Mouse (Mus musculus): ENCODE results near the gene Cerk.
"Not testable (repeated sequence)": the region's sequence is repeated elsewhere in the genome, so short reads cannot be mapped to it uniquely, and the experiment has no call there.

Cerk gene

DNA sequence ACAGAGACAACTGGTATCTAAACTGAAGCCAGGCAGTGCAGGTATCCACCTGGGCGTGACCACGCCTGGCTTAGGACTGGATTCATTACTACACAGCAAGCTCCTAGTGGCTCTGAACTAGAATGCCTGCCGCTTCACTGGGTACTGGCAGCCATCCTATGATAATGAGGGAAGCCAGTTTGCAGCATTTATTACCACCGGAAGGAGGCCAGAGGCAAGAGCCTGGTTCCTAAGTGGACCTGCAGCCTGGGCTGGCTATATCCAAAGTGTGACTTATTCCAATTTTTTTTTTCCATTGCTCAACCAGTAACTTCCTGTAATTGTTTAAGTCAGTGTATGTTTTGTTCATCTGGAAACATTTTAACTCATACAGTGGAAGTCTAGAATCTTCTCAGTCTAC lies 20.4 kb upstream of the Cerk start:
- no peak for DNase-seq (ENCODE audit: low spot score)

DNA sequence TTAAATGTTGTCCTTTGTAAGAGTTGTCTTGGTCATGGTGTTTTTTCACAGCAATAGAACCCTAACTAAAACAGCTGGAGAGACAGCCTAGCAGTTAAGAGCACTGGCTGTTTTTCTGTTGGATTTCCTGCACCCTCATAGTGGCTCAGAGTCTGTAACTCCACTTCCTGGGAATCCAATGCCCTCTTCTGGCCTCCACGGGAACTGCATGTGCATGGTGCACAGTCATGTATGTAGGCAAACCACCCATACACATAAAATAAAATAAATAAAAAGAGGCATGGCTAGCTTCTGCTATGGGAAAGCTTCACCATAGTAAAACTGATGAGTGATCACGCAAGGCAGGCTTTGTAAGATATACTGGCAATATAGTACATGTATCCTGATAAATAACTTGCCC lies 19.4 kb upstream of the Cerk start:
- DNase-seq (ENCODE audit: low spot score) = no peak

DNA sequence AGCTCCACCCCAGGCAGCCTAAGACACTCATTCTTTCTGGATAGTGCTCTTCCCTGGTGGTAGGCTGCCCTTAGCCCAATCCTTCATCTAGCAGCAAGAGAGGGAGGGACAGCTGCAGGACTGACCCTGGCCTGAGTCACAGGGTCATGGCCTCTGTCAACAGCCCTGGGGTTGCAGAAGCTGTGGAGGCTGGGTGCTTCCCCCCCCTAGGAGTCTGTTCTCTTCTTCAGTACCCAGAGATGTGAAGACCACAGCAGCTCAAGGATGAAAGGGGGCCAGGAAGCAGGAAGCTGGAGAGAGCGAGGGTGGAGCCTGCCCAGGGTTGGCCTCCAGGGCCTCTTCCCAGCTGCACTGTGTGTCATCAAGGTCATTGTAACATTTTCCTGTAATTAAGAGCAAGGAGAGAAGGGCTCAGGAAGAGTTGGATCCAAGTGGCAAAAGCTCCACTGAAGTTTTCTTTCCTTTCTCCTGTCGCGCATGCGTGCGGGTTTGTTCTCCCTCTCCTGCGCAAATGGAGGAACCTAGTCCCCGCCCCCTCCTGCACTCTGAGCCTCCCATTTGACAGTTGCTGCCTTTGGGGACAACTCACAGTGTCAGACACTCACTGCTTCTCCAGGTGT lies 18.1 kb upstream of the Cerk start:
- DNase-seq (ENCODE audit: low spot score) = no peak

DNA sequence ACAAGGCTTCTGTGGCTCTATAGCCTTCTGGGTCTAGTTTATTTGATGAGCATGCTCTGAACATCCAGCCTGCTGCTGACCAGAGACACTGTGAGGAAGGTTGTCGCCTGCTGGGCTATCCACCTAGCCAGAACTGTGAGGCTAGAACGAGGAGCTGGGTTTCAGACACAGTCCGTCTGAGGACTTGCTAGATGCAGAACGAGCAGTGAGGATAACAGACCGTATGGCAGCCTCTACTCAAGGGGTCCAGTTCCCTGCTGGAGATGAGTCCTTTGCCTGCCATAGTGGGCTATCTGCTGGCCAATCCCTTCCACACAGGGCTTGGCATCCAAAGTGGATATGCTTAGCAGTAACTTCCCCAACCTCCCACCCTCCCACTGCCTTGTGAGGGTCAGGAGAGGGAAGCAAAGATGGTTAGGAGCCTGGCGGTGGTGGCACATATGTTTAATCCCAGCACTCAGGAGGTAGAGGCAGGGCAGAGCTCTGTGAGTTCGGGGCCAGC lies 17.4 kb upstream of the Cerk start:
- no peak for DNase-seq (ENCODE audit: low spot score)

DNA sequence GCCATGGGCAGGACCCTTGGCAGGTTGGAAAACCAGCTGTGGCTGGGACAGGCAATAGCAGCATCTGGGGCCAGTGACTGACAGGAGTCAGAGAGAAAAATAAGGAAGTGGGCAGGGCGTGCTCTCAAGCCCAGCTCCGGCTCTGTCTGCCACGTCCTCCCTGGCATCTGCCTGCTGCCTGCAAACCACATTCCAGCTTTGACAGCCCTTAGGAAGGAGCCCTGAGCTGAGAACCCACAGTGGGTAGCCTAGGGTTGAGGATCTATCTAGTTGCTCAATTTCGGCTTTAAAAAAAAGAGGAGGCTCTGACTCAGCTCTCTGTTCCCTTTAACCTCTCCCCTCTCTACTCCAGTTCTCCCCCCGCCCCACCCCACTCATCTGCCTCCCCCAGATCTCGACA lies 16.7 kb upstream of the Cerk start:
- DNase-seq (ENCODE audit: low spot score) = no peak

DNA sequence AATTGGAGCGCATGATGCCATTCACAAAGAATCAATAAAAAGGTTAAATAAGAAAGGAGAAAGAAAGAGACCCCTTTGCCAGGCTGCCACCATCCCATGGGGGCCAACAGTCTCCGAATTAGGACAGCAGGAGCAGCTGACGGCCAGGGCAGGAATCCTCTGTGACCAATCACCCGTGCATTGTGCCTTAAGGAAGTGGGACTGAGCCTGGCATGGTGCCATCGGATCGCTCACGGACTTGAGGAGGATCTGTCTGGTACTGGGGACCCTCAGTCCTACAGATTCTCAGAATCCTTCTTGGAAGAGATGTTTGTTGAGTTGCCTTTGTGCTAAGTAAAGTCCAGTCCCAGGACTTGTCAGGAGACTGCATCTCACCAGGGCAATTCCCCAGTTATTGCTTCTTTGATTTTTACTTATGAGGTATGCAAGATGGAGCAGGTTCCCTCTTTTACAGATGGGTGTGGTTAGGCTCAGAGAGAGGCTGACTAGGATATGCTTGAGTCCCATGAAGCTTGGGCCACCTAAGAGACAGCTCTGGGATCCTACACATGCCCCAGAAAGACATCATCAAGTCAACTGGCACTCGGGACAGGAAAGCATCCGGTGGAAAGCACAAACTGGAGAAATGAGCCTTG lies 15.9 kb upstream of the Cerk start:
- no peak for DNase-seq (ENCODE audit: low spot score)

DNA sequence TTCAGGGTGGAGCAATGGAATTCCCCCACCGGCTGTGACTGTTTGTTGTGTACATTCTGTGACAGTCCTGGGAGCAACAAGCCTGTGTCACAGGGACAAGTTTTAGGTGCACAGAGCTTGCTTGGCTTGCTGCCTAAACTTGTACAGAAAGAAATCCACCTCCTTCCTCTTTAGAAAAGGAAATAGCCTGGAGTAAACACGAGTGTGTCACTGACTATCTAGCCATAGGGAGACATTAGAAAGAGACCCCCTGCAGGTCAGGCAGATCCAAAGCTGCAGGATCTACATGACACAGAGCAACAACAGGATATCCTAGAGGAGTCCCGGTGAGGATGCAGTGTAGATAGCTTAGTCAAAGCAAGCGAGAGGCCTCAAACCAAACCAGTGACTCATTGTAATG lies 15.2 kb upstream of the Cerk start:
- no peak for DNase-seq (ENCODE audit: low spot score)

DNA sequence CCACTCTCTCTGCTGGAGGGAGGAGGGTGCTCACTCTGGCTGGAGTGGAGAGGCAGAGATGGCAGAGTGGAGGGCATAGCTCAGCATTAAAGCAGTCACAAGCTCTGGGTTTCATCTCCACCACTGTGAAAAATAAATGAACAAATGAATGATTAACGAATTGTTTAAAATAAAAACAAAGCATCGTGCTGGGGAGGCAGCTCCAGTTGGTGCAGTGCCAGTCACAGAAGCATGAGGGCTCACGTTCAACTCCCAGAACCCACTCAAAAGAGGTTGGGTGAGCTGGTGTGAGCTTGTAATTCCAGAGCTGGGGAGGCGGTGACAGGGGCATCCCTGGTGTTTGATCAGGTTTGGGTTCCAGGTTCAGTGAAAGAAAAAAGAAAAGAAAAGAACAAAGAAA lies 14.2 kb upstream of the Cerk start:
- no peak for DNase-seq (ENCODE audit: low spot score)

DNA sequence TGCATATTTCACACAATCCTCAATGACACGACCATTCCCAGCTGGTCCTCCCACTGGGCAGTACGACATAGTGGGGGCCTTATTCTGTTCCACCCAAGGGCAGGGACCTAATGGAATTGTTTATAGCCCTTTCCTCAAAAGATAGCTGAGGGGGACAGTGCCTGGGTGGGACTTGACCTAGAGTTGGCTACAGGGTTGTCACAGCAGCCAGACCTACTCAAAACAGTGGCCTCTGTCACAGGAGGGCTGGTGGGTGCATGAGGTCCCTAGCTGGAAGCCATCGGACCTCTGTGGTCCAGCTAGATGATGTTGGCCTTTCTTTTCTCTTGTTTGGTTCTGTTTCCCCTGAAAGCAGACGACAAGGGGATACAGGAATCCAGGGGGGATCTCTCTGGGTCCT lies 13.5 kb upstream of the Cerk start:
- no peak for DNase-seq (ENCODE audit: low spot score)

DNA sequence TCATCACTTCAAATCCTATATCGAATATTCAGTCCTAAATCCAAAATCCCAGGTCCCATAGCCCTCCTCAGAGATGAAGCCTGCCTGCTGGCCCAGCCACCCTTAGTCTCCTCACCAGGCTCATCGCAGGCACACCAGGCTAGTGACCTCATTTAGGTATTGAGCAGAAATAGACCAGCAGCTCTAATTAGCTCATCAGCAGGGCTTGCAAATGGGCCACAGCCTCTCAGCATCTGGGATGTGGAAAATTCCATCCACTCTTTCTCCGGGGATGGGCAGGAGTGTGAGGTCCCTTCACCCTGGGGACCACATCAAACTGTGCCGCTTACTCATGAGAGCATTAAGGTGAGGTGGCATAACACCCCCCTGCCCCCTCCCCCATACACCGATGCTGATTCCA lies 13.1 kb upstream of the Cerk start:
- DNase-seq (ENCODE audit: low spot score) = no peak

DNA sequence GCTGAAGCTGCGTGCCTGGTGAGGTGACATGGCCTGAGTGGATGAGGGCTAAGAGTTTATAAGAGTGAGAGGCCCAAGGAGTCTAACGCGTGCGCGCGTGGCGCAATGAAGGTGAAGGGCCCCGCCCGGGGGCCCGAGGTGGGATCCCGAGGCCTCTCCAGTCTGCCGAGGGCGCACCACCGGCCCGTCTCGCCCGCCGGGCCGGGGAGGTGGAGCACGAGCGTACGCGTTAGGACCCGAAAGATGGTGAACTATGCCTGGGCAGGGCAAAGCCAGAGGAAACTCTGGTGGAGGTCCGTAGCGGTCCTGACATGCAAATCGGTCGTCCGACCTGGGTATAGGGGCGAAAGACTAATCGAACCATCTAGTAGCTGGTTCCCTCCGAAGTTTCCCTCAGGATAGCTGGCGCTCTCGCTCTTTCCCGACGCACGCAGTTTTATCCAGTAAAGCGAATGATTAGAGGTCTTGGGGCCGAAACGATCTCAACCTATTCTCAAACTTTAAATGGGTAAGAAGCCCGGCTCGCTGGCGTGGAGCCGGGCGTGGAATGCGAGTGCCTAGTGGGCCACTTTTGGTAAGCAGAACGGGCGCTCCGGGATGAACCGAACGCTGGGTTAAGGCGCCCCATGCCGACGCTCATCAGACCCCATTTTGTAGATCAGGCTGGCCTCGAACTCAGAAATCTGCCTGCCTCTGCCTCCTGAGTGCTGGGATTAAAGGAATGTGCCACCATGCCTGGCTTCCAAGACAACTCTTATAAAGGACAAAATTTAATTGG lies 8.9 kb upstream of the Cerk start:
- DNase-seq (ENCODE audit: low spot score) = not testable (repeated sequence)

DNA sequence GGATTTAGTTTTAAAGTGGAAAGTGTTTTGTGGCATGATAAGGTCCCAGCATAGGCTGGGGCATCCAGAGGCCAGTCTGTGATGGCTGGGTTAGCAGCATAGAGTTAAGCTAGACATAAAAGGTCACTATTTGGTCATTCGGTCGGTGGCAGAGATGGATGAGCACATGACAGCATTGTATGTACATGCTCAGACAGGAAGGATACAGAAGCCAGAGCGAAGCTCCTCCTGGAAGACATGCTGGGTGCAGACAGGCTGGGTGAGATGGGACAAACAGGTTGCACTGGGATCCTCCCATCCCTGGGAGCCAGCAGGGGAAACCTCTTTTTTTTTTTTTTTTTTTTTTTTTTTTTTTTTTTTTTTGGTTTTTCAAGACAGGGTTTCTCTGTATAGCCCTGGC lies 6.0 kb upstream of the Cerk start:
- no peak for DNase-seq (ENCODE audit: low spot score)

DNA sequence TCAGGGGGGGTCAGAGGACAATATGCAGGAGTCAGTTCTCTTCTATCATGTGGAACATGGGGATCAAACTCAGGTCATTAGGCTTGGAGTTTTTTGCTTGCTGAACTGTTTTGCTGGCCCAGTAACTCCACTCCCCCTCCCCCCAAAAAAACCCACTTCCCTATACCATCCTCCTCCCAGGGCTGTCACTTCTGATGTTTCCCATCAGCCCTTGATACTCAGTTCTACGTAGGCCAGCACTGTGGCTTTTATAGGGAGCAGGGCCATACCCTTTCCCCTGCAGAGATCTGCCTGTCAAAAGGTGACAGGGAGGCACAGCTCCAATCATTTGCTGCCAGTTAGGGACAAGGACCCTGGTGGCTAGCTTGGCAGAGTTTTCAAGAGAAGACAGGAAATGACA lies 5.6 kb upstream of the Cerk start:
- DNase-seq (ENCODE audit: low spot score) = no peak

DNA sequence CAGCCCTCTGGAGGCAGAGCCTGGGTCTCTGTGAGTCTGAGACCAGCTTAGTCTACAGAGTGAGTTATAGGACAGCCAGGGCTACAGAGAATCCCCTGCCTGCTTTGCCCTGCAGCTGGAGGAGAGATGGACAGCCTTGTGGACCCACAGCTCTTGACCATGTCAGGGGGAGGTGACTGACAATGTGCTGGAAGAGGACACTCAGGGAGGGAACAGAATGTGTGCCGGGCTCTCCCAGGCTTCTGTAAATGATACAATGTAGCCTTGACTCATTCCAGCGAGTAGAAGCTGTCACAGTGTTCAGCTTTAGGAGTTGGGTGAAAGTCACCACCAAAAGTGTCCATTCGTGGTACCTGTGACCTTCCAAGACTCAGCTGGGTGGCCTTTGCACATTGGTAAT lies 4.4 kb upstream of the Cerk start:
- DNase-seq (ENCODE audit: low spot score) = no peak

DNA sequence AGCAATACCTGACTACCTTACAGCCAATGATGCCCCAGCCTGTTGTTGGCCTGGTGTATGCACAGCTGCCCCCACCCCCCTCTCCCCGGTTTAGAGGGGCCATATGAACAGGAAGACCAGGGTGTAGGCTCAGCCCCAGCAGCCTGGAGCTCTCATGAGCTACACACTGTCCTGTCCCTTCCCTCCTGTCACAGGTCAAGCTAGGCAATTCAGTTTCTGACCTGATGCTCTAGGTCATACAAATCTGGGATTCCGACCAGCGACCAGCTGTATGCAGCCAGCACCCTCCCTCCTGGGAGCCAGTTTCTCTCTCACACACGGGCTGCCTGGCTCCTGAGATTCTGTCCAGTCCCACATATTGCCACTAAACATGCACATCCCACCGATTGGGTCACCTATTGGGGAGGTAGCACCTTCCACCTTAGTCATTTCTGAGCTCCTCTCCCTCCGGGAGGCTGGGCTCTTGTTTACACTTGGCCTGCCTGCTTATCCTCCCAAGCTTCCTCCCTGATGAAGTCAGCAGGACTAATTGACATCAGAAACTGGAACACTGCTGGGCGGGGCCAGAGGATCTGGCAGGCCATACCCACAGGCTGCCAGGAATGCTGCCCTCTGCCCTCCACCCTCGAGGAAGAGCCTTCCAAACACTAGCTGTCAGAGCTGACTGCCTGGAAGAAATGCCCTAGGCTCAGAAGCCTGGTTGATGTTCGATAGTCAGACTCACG lies 3.0 kb upstream of the Cerk start:
- DNase-seq (ENCODE audit: low spot score) = no peak

DNA sequence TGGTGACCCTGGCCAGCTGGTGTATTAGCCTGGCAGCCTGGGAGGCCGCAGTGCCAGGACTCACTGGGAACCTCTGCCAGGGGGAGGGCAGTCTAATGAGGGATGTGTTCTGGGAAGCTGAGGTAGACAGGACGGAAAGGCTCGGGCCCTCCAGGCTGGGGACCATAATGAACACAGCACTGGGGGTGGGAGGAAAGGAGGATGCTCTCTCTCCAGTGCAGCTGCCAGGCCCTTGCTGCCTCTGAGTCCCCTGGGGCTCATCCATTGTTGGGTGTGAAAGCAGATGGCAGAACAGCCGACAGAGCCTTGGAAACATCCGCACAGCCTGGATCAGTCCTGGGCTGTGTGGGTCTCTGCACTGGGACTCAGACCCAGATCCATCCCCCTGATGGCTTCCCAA lies 2.2 kb upstream of the Cerk start:
- DNase-seq (ENCODE audit: low spot score) = no peak

DNA sequence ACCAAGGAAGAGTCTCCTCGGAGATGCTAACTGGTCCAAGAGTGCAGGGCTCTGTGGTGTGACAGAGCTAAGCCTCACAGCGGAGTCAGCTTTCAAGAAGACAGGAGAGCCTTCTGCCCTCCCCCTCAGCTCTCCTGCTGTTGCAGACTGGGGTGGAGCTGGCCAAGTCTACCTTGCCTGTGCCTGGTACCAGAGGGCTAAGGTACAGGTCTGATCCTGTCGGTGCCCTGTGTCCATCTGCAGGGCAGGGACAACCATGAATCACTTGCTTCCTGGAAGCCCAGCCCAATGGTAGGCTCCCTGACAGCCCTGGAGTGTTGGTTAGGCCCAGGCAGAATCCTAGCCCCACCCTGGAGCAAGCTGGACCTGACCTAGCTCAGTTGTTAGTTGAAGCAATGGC lies 745 bp upstream of the Cerk start:
- DNase-seq (ENCODE audit: low spot score) = no peak

DNA sequence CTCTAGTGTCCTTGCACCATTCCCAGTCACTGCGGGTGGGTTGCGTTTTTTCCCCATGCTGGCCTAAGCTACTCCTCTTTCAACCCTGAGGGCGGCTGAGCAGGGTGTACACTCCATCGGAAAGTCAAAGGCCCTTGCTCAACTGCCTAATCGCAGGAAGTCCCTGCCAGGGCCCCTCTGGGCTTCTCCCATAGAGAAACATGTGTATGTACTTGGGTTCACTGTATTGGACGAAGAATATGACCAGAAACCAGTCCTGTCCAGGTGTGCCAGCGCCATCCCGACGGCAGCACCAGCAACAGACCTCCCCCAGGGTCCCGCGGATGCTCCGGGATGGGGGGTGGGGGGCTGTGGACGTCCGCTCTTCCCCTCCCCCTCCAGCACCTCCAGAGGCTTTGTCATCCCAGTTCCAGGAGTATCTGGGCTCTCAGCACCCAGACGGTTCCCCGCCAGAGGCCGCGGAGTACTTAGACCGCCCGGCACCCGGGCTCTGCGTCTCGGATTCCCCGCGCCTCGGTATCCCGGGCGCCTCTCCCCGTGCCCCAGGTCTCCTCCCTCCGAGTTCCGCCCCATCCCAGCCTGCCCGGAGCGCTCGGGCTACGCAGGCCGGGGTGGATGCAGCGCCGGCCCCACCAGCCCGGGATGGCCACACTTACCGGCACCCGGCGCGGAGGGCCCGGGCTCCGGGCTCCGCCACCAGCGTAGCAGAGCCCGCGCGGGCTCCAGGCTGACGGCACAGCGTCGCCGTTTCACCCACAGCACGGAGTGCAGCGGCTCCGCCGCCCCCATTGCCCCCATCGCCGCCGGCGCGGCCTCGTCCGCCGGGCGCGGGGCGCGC lies 871 bp downstream of the Cerk start:
- no peak for DNase-seq (ENCODE audit: low spot score)

DNA sequence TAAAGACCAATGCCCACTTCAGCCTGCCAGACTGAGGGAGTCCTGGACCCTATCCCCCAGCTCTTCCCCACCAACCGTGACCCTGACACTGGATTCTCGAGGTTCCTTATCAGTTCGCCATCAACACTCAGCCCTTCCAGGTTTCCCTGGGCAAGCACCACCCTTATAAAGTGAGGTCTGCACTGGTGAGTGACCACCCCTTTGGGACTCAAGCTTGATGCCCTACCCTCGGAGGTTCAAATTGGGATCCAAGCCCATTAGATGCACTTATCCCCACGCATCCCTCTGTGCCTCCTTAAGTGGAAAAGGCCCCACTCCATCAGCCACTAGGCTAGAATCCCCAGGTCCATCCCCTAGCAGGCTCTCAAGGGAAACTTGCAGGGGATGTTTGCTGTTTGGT lies 1.9 kb downstream of the Cerk start:
- DNase-seq (ENCODE audit: low spot score) = no peak

DNA sequence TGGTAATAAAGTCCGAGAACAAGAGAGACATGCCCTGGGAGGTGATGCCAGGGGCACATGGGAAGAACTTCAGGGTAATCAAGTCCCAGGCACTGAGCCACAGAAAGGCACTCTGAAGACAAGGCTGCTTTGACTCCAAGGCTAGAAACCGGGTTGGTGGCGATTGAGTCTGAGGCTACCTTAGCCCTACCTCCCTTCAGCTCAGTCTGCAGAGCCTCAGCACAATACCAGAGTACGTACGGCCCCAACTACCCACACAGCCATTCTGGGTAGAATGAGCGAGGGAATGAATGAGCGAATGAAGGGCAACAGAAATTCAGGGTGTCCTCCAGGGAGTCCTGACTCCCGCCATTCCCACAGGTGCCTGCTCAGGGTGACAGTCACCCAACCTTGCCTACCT lies 2.5 kb downstream of the Cerk start:
- no peak for DNase-seq (ENCODE audit: low spot score)

DNA sequence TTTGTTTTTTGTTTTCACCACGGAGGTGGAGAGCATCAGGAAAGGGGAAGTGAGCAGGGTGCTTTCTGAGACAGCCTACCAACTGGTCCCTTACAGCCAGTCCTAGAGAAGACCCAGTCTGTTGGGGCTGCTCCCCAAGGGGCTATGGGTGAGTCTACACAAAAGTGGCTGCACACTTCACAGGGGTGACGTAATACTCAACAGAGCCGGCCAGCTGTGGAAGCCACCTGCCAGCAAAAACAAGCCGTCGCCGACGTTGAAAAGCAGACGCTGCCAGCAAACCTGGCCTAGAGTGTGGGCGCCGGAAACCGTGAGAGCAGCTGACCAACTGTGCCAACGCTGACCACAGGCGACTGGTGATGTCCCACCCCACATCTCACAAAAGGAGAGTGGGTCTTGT lies 3.3 kb downstream of the Cerk start:
- no peak for DNase-seq (ENCODE audit: low spot score)

DNA sequence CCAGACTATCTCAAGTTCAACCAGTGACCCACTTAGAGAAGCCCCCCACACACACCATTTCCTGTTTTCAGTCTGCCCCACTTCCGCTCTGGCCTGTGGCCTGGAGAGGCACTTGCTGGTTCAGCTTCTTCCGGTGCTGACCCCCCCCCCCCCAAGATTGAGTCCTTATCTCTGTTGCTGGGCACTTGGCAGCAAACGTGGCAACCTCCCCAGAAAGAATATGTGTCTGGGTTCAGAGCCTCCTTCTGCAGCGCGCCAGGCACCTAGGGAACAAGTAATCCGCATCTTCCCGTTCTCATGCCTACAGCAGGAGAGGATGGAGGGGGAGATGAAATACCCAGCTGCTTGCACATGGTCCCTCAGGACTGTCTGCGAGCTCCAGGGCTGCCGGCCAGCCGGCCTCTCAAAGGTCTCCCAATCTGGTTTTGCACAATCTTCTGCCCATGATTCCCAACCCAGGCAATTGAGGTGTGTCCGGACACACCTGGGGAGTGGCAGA lies 4.0 kb downstream of the Cerk start:
- DNase-seq (ENCODE audit: low spot score) = no peak

All from left cerebral cortex, adult 11 months (tissue).